Mouse (Mus musculus): Measurements from ENCODE around the gene Yme1l1.

DNA sequence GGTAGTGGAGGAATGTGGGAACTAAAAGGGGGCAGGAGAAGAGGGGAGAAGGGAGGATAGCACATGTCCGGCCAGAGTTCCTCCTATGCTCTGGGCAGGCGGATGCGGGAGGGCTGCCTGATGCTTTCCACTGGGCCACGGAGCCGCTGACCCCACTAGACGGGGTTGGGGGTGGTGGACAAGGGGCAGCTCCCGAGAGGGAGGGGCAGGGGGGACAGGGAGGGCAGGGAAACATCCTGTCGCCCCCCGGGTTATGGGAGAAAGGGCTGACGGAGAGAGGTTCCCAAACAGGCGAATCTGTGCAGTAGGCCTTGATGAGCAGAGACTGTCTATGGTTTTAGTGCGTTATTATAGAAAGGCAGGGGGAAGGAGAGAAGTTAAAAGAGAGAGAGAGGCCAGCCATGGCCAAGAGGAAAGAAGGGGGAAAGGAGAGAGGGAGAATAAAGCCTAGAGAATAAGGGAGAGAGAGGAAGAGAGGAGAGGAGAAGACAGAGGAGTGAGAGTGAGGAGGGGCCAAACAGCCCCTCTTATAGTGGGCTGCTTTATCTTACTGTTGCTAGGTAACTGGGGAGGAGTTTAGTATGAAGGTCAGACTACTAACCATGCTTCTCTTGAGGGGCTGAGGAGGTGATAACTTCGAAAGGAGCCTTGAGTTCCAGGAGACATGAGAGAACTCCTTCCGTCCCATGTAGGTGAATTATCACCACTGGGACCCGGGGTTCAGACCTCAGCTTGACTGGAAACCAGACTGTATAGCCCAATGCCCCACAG lies 46.9 kb downstream of the Yme1l1 start:
- TF ChIP-seq CTCF (IDR thresholded peaks at IDR 0.05; ENCODE audit: low read depth, low read length), result no peak
- no peak for TF ChIP-seq POLR2A (IDR thresholded peaks at IDR 0.05; ENCODE audit: extremely low read depth, insufficient read depth, low read length)

Measured in liver, adult 2 months (tissue).